Mouse (Mus musculus) telencephalon, adult 2 months (tissue): ENCODE results near the gene Pan3.
"Not testable (repeated sequence)": the region's sequence is repeated elsewhere in the genome, so short reads cannot be mapped to it uniquely, and the experiment has no call there.

Experiments
- DNase-seq: peaks from one replicate; pipeline ENCODE4 v3.0.0-alpha.2; 2011; ENCODE audit warnings: low read depth, low spot score

Pan3 gene

DNA sequence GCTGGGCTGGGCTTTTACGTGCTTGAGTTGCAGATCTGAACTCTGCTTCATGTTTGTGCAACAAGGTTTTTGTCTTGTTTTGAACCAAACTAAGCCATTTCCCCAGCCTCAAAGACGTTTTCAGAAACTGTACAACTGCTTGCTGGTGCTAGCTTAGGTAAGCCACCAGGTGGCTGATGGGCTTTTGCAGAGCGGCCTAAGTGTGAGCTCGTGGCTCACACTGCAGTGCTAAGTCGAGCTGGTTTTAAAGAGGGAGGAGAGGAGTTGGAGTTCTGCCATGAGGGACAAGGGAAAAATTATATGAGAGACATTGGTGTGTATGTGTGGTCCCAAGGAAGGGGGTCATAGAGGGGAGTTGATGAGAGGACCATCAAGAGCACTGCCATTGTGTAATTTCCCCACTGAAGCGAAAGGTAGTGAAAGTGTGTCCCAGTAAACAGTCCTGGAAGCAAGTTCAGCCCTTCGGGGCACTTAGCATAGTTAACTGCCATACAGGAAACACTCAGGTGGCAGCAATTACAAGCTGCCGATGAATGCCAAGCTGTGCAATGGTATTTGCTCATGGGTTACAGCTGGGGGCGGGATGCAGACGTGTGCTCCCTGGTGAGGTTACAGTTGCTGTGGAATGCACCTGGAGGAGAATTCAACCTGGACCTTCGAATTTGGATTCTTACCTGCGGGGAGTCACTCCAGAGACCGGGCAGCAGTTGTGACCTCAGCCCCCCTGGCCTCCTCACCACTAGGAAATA, 122.1 kb downstream of the Pan3 start:
- no peak for DNase-seq

DNA sequence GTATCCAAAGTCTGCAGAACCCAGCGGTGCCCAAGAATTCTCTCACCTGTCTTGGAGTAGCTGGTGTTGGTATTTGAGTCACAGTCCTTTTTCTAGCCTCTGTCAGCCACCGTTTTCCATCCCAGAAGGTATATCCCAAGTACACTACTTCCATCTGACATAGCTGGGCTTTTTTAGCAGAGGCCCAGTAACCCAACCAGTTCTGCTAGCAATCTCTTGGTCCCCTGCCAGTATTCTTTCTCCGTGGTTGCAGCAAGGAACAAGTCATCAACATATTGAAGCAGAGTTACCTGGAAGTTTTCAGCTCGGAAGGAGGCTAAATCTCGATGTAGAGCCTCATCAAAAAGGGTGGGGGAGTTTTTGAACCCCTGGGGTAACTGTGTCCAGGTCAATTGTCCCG, 127.7 kb downstream of the Pan3 start:
- not testable (repeated sequence) for DNase-seq

DNA sequence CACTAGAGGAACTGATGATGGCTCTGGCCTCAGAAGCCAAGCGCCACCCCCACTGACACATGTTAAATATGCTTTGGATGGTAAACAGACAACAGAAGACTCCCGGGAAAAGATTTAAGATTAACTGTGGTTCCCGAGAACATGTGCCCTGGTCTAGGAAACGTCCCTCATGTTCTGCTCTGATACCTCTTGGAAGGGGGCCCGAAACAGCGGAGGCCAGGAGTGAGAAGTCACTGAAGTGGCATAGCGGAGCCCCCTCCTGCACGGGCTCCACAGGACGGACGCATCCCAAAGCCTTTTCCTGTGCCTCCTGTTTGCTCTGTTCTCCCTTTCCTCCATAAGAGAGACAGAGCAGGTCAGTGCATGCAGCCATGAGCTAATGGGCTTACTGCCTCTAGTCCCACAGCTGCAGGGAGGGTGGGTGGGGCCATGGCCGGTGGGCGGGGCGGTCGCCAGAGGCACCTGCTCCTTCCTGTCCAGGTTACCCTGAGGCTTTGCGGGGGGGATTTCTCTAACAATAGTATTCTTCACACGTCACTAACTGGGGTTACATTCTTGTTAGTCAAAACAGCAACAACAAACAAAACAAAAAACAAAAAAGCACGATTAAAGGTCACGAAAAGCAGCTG, 133.7 kb downstream of the Pan3 start:
- no peak for DNase-seq

DNA sequence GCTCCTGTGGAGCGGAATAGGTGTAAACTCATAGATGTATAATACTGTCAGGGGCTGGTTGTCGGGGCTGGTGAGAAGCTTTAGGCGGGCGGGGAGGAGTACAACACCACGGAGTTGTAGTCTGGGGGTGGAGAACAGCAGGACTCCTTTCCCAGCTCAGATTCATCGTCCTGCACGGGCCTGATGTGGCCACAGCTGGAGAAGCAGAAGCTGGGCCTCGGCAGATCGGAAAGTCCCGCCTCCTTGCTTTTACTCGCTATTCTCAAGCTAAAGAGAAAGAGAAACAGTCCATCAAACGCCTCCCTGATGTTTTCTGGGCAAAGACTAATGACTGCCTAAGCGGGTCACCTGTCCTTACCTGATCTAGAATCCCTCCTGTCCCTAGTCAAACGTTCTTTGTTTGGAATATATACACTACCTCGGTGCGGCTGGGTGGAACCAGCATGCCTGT, 134.2 kb downstream of the Pan3 start:
- DNase-seq, result no peak

DNA sequence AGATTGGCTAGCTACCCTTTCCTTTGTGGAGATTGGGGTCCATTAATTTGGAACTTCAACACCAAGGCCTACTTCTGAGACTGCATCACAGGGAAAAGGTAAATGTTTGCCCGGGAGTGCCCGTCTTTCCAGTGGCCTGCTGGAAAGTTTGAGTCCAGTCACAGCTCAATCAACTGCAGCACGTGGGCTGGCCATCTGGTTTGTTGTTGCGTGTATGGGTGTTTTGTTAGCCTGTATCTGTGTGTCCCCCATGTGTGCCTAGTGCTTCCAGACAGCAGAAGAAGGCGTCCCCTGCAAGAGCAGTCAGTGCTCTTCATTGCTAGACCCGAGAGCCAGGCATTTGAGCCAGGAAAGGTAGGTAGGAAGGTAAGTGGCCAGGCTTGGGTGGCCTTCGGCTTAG, 135.5 kb downstream of the Pan3 start:
- DNase-seq, result no peak

DNA sequence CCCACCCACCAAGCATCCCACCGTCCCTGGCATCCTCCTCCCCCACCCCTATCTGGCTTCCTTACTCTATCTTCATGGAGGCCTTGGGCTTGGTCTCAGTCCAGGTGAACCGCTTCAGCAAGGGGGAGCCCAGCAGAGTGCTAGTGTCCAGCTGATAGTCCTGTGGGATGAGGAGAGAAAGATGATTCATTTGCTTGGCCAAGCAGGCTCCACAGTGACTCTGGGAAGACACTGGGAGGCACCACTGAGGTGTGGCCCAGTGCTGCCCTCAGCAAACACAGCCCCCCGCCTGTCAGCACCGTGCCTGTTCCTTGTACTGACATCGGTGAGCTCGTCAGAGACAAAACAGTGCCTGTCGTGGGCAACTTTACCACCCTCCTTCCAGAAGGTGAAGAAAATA, 136.4 kb downstream of the Pan3 start:
- DNase-seq, result no peak

DNA sequence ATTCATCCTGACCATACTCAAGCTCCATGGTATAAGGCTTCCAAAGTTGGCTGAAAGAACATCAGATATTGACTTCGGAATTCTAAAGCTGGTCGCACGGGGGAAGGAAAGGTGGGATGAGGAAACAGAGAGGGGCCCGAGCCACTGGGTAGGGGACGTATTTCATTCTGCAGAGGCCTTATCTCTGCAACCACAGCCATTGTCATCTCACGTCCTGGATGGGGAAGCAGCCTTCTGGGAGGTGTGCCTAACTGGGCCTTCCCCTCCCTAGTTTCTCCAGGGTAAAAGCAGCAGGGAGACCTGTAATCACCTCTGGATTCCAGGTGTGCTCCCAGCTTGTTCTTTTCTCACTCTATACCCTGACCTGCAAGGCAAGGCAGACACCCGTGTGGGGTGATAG, 142.7 kb downstream of the Pan3 start:
- no peak for DNase-seq

DNA sequence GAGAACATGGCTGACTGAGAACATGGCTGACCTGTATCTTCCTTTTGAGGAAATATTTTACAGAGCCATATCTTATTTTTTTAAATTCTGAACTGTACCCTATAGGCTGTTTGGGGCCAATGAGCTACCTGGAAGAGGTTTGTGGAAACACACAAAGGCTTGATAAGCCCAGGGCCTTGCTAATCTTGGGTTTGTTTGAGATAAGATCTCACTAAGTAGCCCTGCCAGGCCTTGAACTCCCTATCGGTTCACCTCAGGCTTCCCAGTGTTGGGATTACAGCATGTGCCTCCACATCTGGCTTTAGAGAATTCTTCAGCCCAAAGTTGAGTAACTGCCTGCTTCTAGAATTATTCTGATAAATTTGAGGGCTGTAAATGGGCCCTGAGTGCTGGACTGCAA, 143.6 kb downstream of the Pan3 start:
- DNase-seq, result no peak

DNA sequence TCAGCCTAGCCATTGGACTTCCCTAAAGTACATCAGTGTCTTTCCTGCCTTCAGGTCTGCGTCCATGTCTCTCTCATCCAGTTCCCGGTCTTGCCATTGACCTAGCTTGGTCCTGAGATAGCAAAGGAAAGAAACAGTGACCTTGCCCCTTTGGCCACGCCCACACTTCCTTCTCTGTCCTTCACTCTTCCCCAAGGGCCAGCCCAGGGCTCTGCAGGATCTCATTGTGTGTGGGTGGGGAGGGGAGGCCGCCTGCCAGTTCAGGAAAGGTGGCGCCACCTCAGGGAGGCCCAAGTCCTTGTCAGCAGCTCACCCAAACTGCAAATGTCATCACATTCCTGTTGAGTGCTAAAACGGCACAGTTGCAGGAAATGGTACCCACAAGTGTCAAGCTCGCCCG, 144.6 kb downstream of the Pan3 start:
- DNase-seq, result no peak

DNA sequence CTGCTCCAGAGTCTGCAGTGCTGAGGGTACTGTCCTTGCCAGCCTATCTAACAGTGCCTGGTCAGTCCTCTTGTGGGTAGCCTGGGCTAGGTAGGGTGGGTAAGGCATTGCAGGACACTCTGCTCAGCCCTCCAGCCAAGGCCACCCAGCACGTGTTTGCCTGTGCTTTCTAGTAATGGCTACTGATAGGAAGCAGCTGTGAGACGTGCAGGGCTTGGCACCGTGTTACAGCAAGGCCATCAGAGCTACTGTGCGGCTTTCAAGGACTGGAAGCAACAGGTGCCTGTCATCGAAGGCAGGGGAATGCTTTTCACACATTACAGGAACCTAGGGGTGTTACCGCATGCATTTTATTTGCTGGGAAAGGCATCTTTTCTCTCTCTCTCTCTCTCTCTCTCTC, 147.0 kb downstream of the Pan3 start:
- no peak for DNase-seq

DNA sequence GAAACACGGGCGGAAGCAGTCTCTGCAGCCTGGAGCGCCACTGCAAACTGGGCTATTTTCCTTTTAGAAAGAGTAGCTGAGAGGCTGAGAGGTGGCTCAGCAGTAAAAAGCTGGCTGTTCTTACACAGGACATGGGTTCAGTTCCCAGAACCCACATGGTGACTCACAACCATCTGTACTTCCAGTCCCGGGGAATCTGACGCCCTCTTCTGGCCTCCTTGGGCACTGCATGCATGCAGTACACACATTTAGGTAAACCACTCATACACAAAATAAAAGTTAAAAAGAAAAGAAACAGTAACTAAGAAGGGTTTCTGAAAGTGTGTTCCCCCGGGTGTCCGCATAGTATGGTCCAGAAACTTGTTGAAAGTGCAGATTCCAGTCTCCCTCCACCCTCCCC, 149.2 kb downstream of the Pan3 start:
- no peak for DNase-seq

DNA sequence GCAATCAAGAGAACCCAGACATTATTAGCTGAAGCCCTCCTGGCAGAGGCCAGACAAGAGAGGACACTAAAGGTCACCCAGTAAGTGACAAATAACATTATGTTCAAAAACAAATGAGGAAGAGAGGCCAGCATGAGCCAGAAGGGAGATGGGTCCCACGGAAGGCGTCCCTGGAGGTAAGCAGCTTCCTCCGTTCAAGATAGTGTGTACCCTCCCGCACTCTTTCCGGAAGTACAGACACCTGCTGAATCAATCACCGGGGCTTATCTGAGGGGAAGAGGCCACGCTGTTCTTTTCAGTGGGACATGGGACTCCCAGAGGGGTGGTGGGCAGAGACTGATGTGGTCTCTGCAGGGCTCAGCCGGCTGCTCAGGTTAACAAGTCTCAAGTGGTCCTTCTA, 149.7 kb downstream of the Pan3 start:
- no peak for DNase-seq

DNA sequence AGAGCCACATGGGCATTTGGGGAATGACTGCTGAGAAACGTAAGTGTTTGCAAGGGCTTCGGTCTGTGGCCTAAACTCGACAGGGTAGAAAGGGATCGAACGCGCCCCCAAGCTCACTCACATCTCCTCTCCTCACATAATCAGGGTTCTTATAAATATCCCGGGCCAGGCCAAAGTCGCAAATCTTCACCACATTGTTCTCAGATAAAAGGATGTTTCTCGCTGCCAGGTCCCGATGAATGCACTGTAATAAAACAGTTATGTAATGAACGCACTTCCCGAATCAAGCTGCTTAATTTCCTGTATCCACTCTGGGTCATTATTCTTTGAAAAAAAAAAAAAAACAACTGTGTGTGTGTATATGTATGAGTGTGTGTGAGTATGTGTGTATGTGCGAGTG, 150.2 kb downstream of the Pan3 start:
- DNase-seq, result no peak

DNA sequence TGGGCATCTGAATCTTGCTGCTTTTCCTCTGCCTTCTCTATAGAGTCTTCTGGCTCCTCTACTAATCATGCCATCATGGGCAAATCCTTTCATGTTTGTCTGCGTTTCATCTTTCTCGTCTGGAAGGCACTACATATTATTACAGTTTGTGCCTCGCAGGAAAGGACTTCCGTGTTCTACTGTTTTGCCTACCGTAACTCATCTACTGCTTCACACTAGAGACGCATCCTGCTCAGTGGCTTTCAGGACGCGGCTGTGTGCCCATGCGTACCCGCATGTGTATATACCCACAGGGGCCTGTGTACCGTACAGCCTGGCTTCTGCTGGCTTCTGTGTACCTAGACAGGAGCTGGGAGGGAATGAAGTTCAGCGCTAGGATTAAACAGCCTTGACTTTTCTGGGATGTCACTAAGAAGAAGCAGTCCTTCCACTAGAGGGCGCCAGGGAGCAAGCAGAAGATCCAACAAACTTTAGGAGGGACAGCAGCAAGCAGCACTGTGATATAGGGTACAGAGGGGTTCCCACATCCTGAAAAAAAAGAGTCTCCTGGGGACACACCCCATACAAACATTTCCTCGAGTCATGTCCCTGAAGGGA, 153.8 kb downstream of the Pan3 start:
- DNase-seq, result peak; percentile 43

DNA sequence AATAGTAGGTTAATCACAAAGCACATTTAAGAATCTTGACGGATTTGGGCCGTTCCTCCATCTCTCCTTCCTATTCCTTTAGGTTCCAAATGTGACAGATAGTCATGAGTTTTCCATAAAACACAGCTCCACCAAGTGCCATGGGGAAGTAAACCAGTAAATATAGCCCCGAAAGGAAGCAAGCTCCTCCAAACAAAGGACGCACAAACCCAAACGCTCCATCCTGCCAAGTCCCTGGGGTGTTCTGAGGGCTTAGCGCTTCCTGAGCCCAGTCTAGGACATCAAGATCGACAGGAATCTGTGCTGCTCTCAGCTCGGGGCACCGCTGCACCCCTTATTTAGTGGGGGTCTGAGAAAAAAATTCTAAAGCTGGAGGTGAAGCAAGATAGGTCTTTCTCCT, 154.7 kb downstream of the Pan3 start:
- no peak for DNase-seq

DNA sequence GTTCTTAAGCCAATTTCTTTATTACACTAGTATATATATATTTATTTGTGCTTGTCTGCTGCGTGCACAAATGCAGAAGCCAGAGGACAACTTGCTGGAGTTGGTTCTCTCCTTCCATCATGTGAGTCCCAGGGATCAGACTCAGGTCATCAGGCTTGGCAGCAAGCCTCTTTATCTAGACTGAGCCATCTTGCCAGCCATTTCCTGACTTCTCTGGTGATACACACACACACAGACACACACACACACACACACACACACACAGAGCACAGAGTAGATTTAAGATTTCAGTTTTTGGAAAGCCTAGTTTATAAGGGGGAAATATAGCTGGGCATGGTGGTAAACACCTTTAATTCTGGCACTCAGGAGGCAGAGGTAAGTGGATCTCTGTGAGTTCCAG, 155.1 kb downstream of the Pan3 start:
- no peak for DNase-seq

DNA sequence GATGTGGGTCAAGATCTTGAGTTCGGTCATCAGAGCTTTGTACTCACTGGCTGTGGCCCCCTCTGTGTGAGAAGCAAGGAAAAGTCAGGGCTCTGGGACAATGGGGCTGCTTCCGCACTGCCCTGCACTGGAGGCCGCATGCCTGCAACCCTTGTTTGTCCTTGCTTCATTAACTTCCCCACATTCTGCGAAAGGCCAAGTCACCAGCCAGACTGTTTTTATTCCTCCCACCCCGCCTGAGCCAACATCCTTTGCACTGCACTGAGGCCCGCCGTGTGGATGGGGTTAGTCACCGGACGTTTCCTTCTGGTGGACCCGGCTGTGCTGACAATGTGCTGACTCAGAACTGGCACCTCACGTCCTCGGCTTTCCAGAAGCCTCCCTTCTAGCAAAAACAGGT, 159.9 kb downstream of the Pan3 start:
- no peak for DNase-seq

DNA sequence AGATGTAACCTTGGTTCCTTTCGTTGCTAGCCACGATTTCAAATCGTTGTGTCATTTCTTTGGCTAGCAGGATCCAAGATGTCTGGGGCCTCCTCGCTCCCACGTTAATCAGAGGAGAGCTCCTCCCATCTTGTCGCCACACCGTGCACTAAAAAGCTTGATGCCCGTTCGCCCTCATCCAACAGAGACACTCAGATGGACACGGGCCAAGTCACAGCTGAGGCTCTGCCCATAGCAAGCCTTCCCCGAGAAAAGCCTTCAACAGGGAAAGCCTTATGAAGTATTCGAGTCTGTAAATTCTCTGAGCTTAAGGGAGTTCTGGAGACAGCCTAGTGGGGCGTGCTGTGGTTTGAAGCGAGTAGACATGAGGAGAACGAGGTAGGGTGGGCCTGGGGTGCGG, 167.9 kb downstream of the Pan3 start:
- no peak for DNase-seq
